Mouse (Mus musculus) thymus, postnatal 4 days (tissue): ENCODE data around the gene Mef2d.

ENCODE experiments used
- DNase-seq: peaks from one replicate; pipeline ENCODE4 v3.0.0; 2021

Mef2d gene

GRCm38 (mm10) chr3:88191146-88191545 lies 49.0 kb downstream of the Mef2d start:
- DNase-seq, result no peak

GRCm38 (mm10) chr3:88191820-88192616 lies 49.8 kb downstream of the Mef2d start:
- peak; percentile 38 for DNase-seq

- DNase-seq, result no peak
Measured at GRCm38 (mm10) chr3:88197741-88198504, 55.8 kb downstream of the Mef2d start.

- DNase-seq, result no peak
Measured at GRCm38 (mm10) chr3:88198505-88199020, 56.4 kb downstream of the Mef2d start.

- no peak for DNase-seq
Measured at GRCm38 (mm10) chr3:88199541-88200110, 57.5 kb downstream of the Mef2d start.

GRCm38 (mm10) chr3:88200161-88200971 lies 58.2 kb downstream of the Mef2d start:
- DNase-seq, result peak; percentile 27

GRCm38 (mm10) chr3:88200972-88201330 lies 58.8 kb downstream of the Mef2d start:
- DNase-seq, result peak; percentile 57

- no peak for DNase-seq
Measured at GRCm38 (mm10) chr3:88201640-88202039, 59.5 kb downstream of the Mef2d start.

GRCm38 (mm10) chr3:88202986-88203385 lies 60.8 kb downstream of the Mef2d start:
- DNase-seq, result no peak

GRCm38 (mm10) chr3:88203456-88203855 lies 61.3 kb downstream of the Mef2d start:
- no peak for DNase-seq

- DNase-seq, result no peak
Measured at GRCm38 (mm10) chr3:88203999-88204700, 62.0 kb downstream of the Mef2d start.

GRCm38 (mm10) chr3:88204751-88205150 lies 62.6 kb downstream of the Mef2d start:
- DNase-seq, result no peak

- no peak for DNase-seq
Measured at GRCm38 (mm10) chr3:88205176-88205562, 63.0 kb downstream of the Mef2d start.

- no peak for DNase-seq
Measured at GRCm38 (mm10) chr3:88205563-88206491, 63.7 kb downstream of the Mef2d start.

- no peak for DNase-seq
Measured at GRCm38 (mm10) chr3:88206500-88206899, 64.3 kb downstream of the Mef2d start.

GRCm38 (mm10) chr3:88206901-88207371 lies 64.8 kb downstream of the Mef2d start:
- no peak for DNase-seq

GRCm38 (mm10) chr3:88207451-88208100 lies 65.4 kb downstream of the Mef2d start:
- no peak for DNase-seq

- no peak for DNase-seq
Measured at GRCm38 (mm10) chr3:88208226-88208720, 66.1 kb downstream of the Mef2d start.

- no peak for DNase-seq
Measured at GRCm38 (mm10) chr3:88209306-88209705, 67.1 kb downstream of the Mef2d start.

GRCm38 (mm10) chr3:88210121-88210520 lies 67.9 kb downstream of the Mef2d start:
- no peak for DNase-seq
